Mouse (Mus musculus) CH12.LX (cell line): Measurements from ENCODE around the gene Cfap58. TPM values are rescaled to one million over a fixed set of nuclear protein-coding genes. Genes with fewer than 3 reads are reported as not detected.

ENCODE experiments used
- DNase-seq: peaks from one replicate; pipeline ENCODE4 v3.0.0-alpha.2; 2013; ENCODE audit errors: extremely low read depth
- H3K27ac ChIP-seq: 2 replicates; pipeline ENCODE4 v1.5.1; 2012; ENCODE audit warnings: low read depth, mild to moderate bottlenecking, control low read depth, moderate library complexity; ENCODE audit not compliant: insufficient read depth
- H3K27me3 ChIP-seq: replicated peaks from 2 replicates; pipeline ENCODE3; 2012; ENCODE audit warnings: inconsistent platforms
- H3K36me3 ChIP-seq, 2 experiments: replicated peaks in 1 of 2; 2 replicates each; pipeline versions ENCODE3 to v1.6.1; 2012; ENCODE audit warnings: inconsistent platforms in 1 of 2, low read length in 1 of 2, mild to moderate bottlenecking in 1 of 2, mixed read lengths in 1 of 2, moderate library complexity in 1 of 2; ENCODE audit not compliant: control insufficient read depth in 1 of 2, insufficient read depth in 1 of 2
- H3K4me1 ChIP-seq, 2 experiments: 2 replicates each; pipeline ENCODE4 v1.6.1; 2012; ENCODE audit warnings: inconsistent platforms in 1 of 2, moderate library complexity in 1 of 2; ENCODE audit not compliant: insufficient read depth in 2 of 2, control insufficient read depth in 1 of 2
- H3K4me2 ChIP-seq: 2 replicates; pipeline ENCODE4 v1.6.1; 2012; ENCODE audit warnings: low read depth, mild to moderate bottlenecking, control low read depth; ENCODE audit not compliant: poor library complexity, insufficient read depth, severe bottlenecking
- H3K4me3 ChIP-seq, 3 experiments: fragments of 150-350 bp in 1 of 3; sonication (generic) in 1 of 3; replicated peaks in 1 of 3; 2 replicates each; pipeline versions ENCODE3 to v1.5.1; 2011 to 2012; ENCODE audit warnings: low read depth in 2 of 3, low read length in 2 of 3, mild to moderate bottlenecking in 2 of 3, moderate library complexity in 2 of 3, control low read depth in 1 of 3, improper control_type of control experiment in 1 of 3, inconsistent platforms in 1 of 3, mixed read lengths in 1 of 3; ENCODE audit not compliant: poor library complexity in 1 of 3
- H3K79me2 ChIP-seq: replicated peaks from 2 replicates; pipeline ENCODE4 v1.6.1; 2012; ENCODE audit warnings: mild to moderate bottlenecking, moderate library complexity; ENCODE audit not compliant: control insufficient read depth, poor library complexity, insufficient read depth, severe bottlenecking; ENCODE audit errors: extremely low read depth
- H3K9ac ChIP-seq: 2 replicates; pipeline ENCODE4 v1.6.1; 2012; ENCODE audit warnings: low read depth, mild to moderate bottlenecking, control low read depth, moderate library complexity; ENCODE audit not compliant: insufficient read depth
- H3K9me3 ChIP-seq: replicated peaks from 2 replicates; pipeline ENCODE3; 2012; ENCODE audit warnings: low read length, inconsistent platforms, mixed read lengths
- BHLHE40 ChIP-seq: IDR thresholded peaks from 2 replicates; pipeline ENCODE4 v1.6.1; 2011; ENCODE audit warnings: mild to moderate bottlenecking, low read depth, low read length, improper control_type of control experiment
- CTCF ChIP-seq, 2 experiments: IDR thresholded peaks in 1 of 2; conservative IDR thresholded peaks in 1 of 2; 2 replicates each; pipeline ENCODE4 v1.5.1; 2011 to 2012; ENCODE audit warnings: low read depth in 2 of 2, low read length in 2 of 2, improper control_type of control experiment in 1 of 2, inconsistent platforms in 1 of 2, mild to moderate bottlenecking in 1 of 2, moderate library complexity in 1 of 2
- E2F4 ChIP-seq: IDR thresholded peaks from 2 replicates; pipeline ENCODE4 v1.6.1; 2011; ENCODE audit warnings: low read depth, low read length, improper control_type of control experiment; ENCODE audit not compliant: insufficient replicate concordance
- HCFC1 ChIP-seq: IDR thresholded peaks from 2 replicates; pipeline ENCODE4 v1.6.1; 2012; ENCODE audit warnings: low read depth, mild to moderate bottlenecking, inconsistent platforms, low read length, improper control_type of control experiment
- IRF4 ChIP-seq: IDR thresholded peaks from 2 replicates; pipeline ENCODE4 v1.6.1; 2014; ENCODE audit warnings: low read depth, mild to moderate bottlenecking, inconsistent platforms, low read length, improper control_type of control experiment
- MAX ChIP-seq: IDR thresholded peaks from 2 replicates; pipeline ENCODE4 v1.6.1; 2011; ENCODE audit warnings: low read length, improper control_type of control experiment
- MAZ ChIP-seq: IDR thresholded peaks from 2 replicates; pipeline ENCODE4 v1.6.1; 2012; ENCODE audit warnings: low read depth, mild to moderate bottlenecking, inconsistent platforms, low read length, improper control_type of control experiment, moderate library complexity
- MXI1 ChIP-seq: IDR thresholded peaks from 2 replicates; pipeline ENCODE4 v1.6.1; 2011; ENCODE audit warnings: mild to moderate bottlenecking, low read depth, low read length, improper control_type of control experiment
- MYC ChIP-seq: IDR thresholded peaks from 2 replicates; pipeline ENCODE4 v1.6.1; 2011; ENCODE audit warnings: low read depth, mild to moderate bottlenecking, improper control_type of control experiment, low read length
- NELFE ChIP-seq: IDR thresholded peaks from 2 replicates; pipeline ENCODE4 v1.6.1; 2011; ENCODE audit warnings: low read depth, low read length, improper control_type of control experiment
- PAX5 ChIP-seq: IDR thresholded peaks from 2 replicates; pipeline ENCODE4 v1.6.1; 2012; ENCODE audit warnings: low read length, inconsistent platforms, mixed read lengths
- SIN3A ChIP-seq: IDR thresholded peaks from 2 replicates; pipeline ENCODE4 v1.6.1; 2012; ENCODE audit warnings: low read length, improper control_type of control experiment, inconsistent platforms
- SMC3 ChIP-seq: IDR thresholded peaks from 2 replicates; pipeline ENCODE4 v1.6.1; 2011; ENCODE audit warnings: low read depth, low read length, improper control_type of control experiment
- TCF12 ChIP-seq: IDR thresholded peaks from 2 replicates; pipeline ENCODE4 v1.6.1; 2014; ENCODE audit warnings: low read depth, mild to moderate bottlenecking, inconsistent platforms, low read length, improper control_type of control experiment
- USF1 ChIP-seq: IDR thresholded peaks from 2 replicates; pipeline ENCODE4 v1.6.1; 2014; ENCODE audit warnings: low read depth, mild to moderate bottlenecking, inconsistent platforms, low read length, improper control_type of control experiment
- ZC3H11A ChIP-seq: IDR thresholded peaks from 2 replicates; pipeline ENCODE4 v1.6.1; 2012; ENCODE audit warnings: low read depth, mild to moderate bottlenecking, inconsistent platforms, low read length, improper control_type of control experiment
- ZKSCAN1 ChIP-seq: IDR thresholded peaks from 2 replicates; pipeline ENCODE4 v1.6.1; 2012; ENCODE audit warnings: low read depth, inconsistent platforms, low read length, improper control_type of control experiment, borderline replicate concordance
- ZMIZ1 ChIP-seq: IDR thresholded peaks from 2 replicates; pipeline ENCODE4 v1.6.1; 2012; ENCODE audit warnings: low read depth, mild to moderate bottlenecking, inconsistent platforms, low read length, improper control_type of control experiment
- ZNF384 ChIP-seq: IDR thresholded peaks from 2 replicates; pipeline ENCODE4 v1.6.1; 2012; ENCODE audit warnings: low read depth, low read length, improper control_type of control experiment, inconsistent platforms
- dilution Hi-C: fragments of 300-500 bp; cut with MboI; formaldehyde crosslinking; loops from 2 replicates; pipeline ENCODE4 v1.14.3; 2020; ENCODE audit warnings: low sequenced_read_pairs; ENCODE audit not compliant: extremely low pct_unique_long_range_greater_than_20kb, extremely low pct_ligation_motif_present
- in situ Hi-C: fragments of 300-500 bp; cut with MboI; formaldehyde crosslinking; loops from 3 replicates; pipeline ENCODE4 v1.14.3; 2019; ENCODE audit warnings: low sequenced_read_pairs, low pct_ligation_motif_present, low pct_unique_long_range_greater_than_20kb, mixed read lengths
- polyA plus RNA-seq: library from polyadenylated mRNA; unstranded; fragments of >175 nt; gene quantifications from 2 replicates; pipeline ENCODE4 v1.2.1, GENCODE M21; 2012; ENCODE audit warnings: low read depth; ENCODE audit not compliant: insufficient read length
- total RNA-seq, 2 experiments: library from RNA; depleted of rRNA; stranded (reverse); fragments of 300-350 nt in 1 of 2; fragments of >200 nt in 1 of 2; gene quantifications; 2 replicates each; pipeline ENCODE4 v1.2.3; 2012 to 2014

Gene Cfap58
- total and polyA plus RNA-seq, 3 experiments: 0.13 to 0.27 TPM; not detected in 1

GRCm38 (mm10) chr19:47978109-47978701 is 40.7 kb downstream of the Cfap58 start:
- Histone ChIP-seq H3K79me2 (no peaks in the 10 kb centered on the region), H3K36me3 (no peaks in the 10 kb centered on the region), H3K27me3 (peaks cover 10% of the 10 kb centered on the region), H3K27ac (no peak overlapping the region), H3K9ac (no peak overlapping the region), H3K4me1 (peaks cover 0 to 2% of the 10 kb centered on the region in 2 experiments; a peak in 1 of 4 replicates), H3K4me2 (no peak overlapping the region), H3K4me3 (no peak overlapping the region), H3K9me3 (no peaks in the 10 kb centered on the region)
- dilution Hi-C loops: no loop called here
- no peak for DNase-seq
- no peak for TF ChIP-seq IRF4
- TF ChIP-seq MAZ: no peak
- no peak for TF ChIP-seq SIN3A
- TF ChIP-seq MAX: no peak
- no peak for TF ChIP-seq ZMIZ1
- TF ChIP-seq CTCF (conservative IDR thresholded peaks at IDR 0.05 in 1 of 2, IDR thresholded peaks at IDR 0.05 in 1 of 2; ENCODE audit: low read depth in 2 of 2, low read length in 2 of 2): no peak
- TF ChIP-seq BHLHE40: no peak
- no peak for TF ChIP-seq E2F4
- TF ChIP-seq TCF12: no peak
- TF ChIP-seq PAX5: no peak
- TF ChIP-seq NELFE: no peak
- in situ Hi-C loops: no loop called here

- in situ Hi-C loops: no loop called here
- dilution Hi-C loops: no loop called here
Measured at GRCm38 (mm10) chr19:47979446-47979845, 42.0 kb downstream of the Cfap58 start.

More at GRCm38 (mm10) chr19:47979446-47979845, 42.0 kb downstream of the Cfap58 start:
- DNase-seq: no peak
- Histone ChIP-seq H3K27ac (no peak overlapping the region), H3K27me3 (peaks cover 13% of the 10 kb centered on the region), H3K79me2 (no peaks in the 10 kb centered on the region), H3K36me3 (no peaks in the 10 kb centered on the region), H3K4me1 (peaks cover 0 to 2% of the 10 kb centered on the region in 2 experiments; a peak in 1 of 4 replicates), H3K4me2 (no peak overlapping the region)
- TF ChIP-seq MYC (no peak), ZNF384 (no peak), MAX (no peak), MXI1 (no peak), HCFC1 (no peak), ZMIZ1 (no peak), USF1 (no peak), ZC3H11A (no peak), ZKSCAN1 (no peak), SMC3 (no peak), TCF12 (no peak)
- TF ChIP-seq, all 38 proteins: peak for 0
- H3K9ac ChIP-seq: no peak overlapping the region
- no peaks in the 10 kb centered on the region for H3K9me3 ChIP-seq
- H3K4me3 ChIP-seq: no peak overlapping the region
